Mouse (Mus musculus) lung, adult 2 months (tissue): Measurements from ENCODE around the gene Emc9.

ENCODE experiments used
- CTCF ChIP-seq: fragments of 200-500 bp; IDR thresholded peaks from 2 replicates; pipeline ENCODE4 v1.5.1; 2011; ENCODE audit warnings: mild to moderate bottlenecking, low read length, control low read depth; ENCODE audit not compliant: insufficient read depth
- POLR2A ChIP-seq: fragments of 200-500 bp; IDR thresholded peaks from 2 replicates; pipeline ENCODE4 v1.6.1; 2011; ENCODE audit warnings: low read depth, mild to moderate bottlenecking, control low read depth, low read length, borderline replicate concordance; ENCODE audit errors: extremely low read depth

GRCm38 (mm10) chr14:55584702-55585565 is at the start of gene Emc9:
- TF ChIP-seq CTCF: no peak
- peak; percentile 73; the same call in 1 of the 2 replicates for TF ChIP-seq POLR2A
